Mouse (Mus musculus) liver, postnatal 0 days (tissue): Measurements from ENCODE around the gene Ubac2.

Source experiments
- CTCF ChIP-seq: sonication (generic); IDR thresholded peaks from 2 replicates; pipeline ENCODE4 v1.5.1; 2016; ENCODE audit warnings: antibody characterized with exemption, low read depth
- EP300 ChIP-seq: IDR thresholded peaks from 2 replicates; pipeline ENCODE4 v1.6.1; 2016; ENCODE audit warnings: antibody characterized with exemption, low read depth, mild to moderate bottlenecking

DNA sequence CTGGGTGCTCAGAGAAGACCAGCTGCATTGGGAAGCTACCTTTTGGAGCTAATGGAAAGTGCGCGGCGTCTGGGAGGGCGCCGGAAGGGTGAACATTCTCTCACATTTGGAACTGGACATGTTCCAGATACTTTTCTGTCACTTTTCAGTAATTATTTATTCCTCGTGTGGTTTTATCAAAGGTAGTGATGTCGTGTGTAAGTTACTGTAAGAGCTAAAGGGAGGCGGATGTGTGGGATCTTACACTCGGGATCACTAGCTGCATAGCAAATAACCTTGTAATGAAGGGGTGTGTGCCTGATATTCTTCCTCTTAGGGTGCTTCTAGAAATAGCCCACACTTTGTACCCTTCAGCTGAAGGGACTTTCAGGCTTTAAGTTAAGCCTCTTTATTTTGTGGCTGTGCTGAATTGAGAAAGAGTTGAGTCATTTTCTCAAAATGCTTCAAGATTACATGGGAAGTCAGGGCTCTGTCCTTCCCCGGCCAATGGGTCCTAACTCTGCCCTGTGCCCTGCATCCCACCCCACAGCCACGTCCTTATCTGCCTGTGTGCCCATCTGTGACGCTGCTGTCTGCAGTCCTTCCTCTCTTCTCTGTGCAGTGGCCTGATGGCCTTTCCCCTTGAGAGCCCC lies 83.2 kb downstream of the Ubac2 start:
- TF ChIP-seq EP300 = no peak
- no peak for TF ChIP-seq CTCF
